Mouse (Mus musculus): Measurements from ENCODE around the gene Obscn. TPM values are rescaled to one million over a fixed set of nuclear protein-coding genes. Genes with fewer than 3 reads are reported as not detected.
A peak's percentile ranks its signal among the peaks of the same experiment; 100 is the strongest.

Obscn gene
- total RNA-seq, 2 experiments from 2014 or later, result 1.5 to 1.9 TPM

- no peak for DNase-seq (ENCODE audit: low spot score in 2 of 2)
- intact Hi-C loops (cut with DNase I), result no loop called here
These were observed 143.0 kb downstream of the Obscn start for GRCm38 (mm10) chr11:58993091-58993670.

GRCm38 (mm10) chr11:58991911-58992310 lies 144.3 kb downstream of the Obscn start:
- DNase-seq (ENCODE audit: low spot score in 2 of 2), result no peak
- intact Hi-C loops (cut with DNase I), result no loop called here

- intact Hi-C loops (cut with DNase I), result no loop called here
- peak; percentile 37 to 51 for DNase-seq (ENCODE audit: low spot score in 2 of 2)
These were observed 145.4 kb downstream of the Obscn start for GRCm38 (mm10) chr11:58990794-58991193.

GRCm38 (mm10) chr11:58990141-58990540 lies 146.1 kb downstream of the Obscn start:
- no peak for DNase-seq (ENCODE audit: low spot score in 2 of 2)
- intact Hi-C loops (cut with DNase I), result no loop called here

- intact Hi-C loops (cut with DNase I), result no loop called here
- DNase-seq (ENCODE audit: low spot score in 2 of 2), result no peak
These were observed 147.0 kb downstream of the Obscn start for GRCm38 (mm10) chr11:58989166-58989565.

- no peak for DNase-seq (ENCODE audit: low spot score in 2 of 2)
- intact Hi-C loops (cut with DNase I), result no loop called here
These were observed 150.8 kb downstream of the Obscn start for GRCm38 (mm10) chr11:58985299-58985917.

GRCm38 (mm10) chr11:58984657-58985056 lies 151.5 kb downstream of the Obscn start:
- intact Hi-C loops (cut with DNase I), result no loop called here

GRCm38 (mm10) chr11:58983691-58984341 lies 152.4 kb downstream of the Obscn start:
- intact Hi-C loops (cut with DNase I), result no loop called here
- DNase-seq (ENCODE audit: low spot score in 2 of 2), result no peak

More at GRCm38 (mm10) chr11:58984657-58985056, 151.5 kb downstream of the Obscn start:
- DNase-seq (ENCODE audit: low spot score in 2 of 2), result no peak

- intact Hi-C loops (cut with DNase I), result no loop called here
- DNase-seq (ENCODE audit: low spot score in 2 of 2), result no peak
These were observed 153.6 kb downstream of the Obscn start for GRCm38 (mm10) chr11:58982471-58983097.

GRCm38 (mm10) chr11:58981541-58982447 lies 154.4 kb downstream of the Obscn start:
- DNase-seq (ENCODE audit: low spot score in 2 of 2), result peak; percentile 76 to 85
- intact Hi-C loops (cut with DNase I), result no loop called here

- intact Hi-C loops (cut with DNase I), result no loop called here
These were observed 155.7 kb downstream of the Obscn start for GRCm38 (mm10) chr11:58980381-58980990.

GRCm38 (mm10) chr11:58979661-58980060 lies 156.5 kb downstream of the Obscn start:
- no peak for DNase-seq (ENCODE audit: low spot score in 2 of 2)
- intact Hi-C loops (cut with DNase I), result loop anchor here (10.0 kb wide), 1 partner anchor 205 kb away; the partner anchor contains the start of gene Gjc2

More at GRCm38 (mm10) chr11:58980381-58980990, 155.7 kb downstream of the Obscn start:
- DNase-seq (ENCODE audit: low spot score in 2 of 2), result no peak

GRCm38 (mm10) chr11:58979183-58979582 lies 157.0 kb downstream of the Obscn start:
- intact Hi-C loops (cut with DNase I), result loop anchor here (10.0 kb wide), 1 partner anchor 206 kb away; the partner anchor contains the start of gene Gjc2
- DNase-seq (ENCODE audit: low spot score in 2 of 2), result no peak

- intact Hi-C loops (cut with DNase I), result loop anchor here (10.0 kb wide), 1 partner anchor 206 kb away; the partner anchor contains the start of gene Gjc2
- no peak for DNase-seq (ENCODE audit: low spot score in 2 of 2)
These were observed 157.5 kb downstream of the Obscn start for GRCm38 (mm10) chr11:58978706-58979030.

- intact Hi-C loops (cut with DNase I), result loop anchor here (10.0 kb wide), 1 partner anchor 207 kb away; the partner anchor contains the start of gene Gjc2
- DNase-seq (ENCODE audit: low spot score in 2 of 2), result peak in 1 of 2 experiments; percentile 65
These were observed 158.0 kb downstream of the Obscn start, which contains the start of gene Trim11 for GRCm38 (mm10) chr11:58978027-58978705. Trim11 (plus strand) TSS chr11:58978093.

- no peak for DNase-seq (ENCODE audit: low spot score in 2 of 2)
- intact Hi-C loops (cut with DNase I), result loop anchor here (10.0 kb wide), 1 partner anchor 207 kb away; the partner anchor contains the start of gene Gjc2
These were observed 158.6 kb downstream of the Obscn start for GRCm38 (mm10) chr11:58977607-58978026.

GRCm38 (mm10) chr11:58977150-58977549 lies 159.1 kb downstream of the Obscn start:
- DNase-seq (ENCODE audit: low spot score in 2 of 2), result no peak
- intact Hi-C loops (cut with DNase I), result loop anchor here (10.0 kb wide), 1 partner anchor 208 kb away; the partner anchor contains the start of gene Gjc2

GRCm38 (mm10) chr11:58974414-58974813 lies 161.8 kb downstream of the Obscn start:
- intact Hi-C loops (cut with DNase I), result loop anchor here (10.0 kb wide), 1 partner anchor 210 kb away; the partner anchor contains the start of gene Gjc2

More at GRCm38 (mm10) chr11:58974414-58974813, 161.8 kb downstream of the Obscn start:
- no peak for DNase-seq (ENCODE audit: low spot score in 2 of 2)

All from left cerebral cortex, postnatal 14 days (tissue).